Mouse (Mus musculus): ENCODE measurements around the gene Gm5426. TPM values are rescaled to one million over a fixed set of nuclear protein-coding genes. Genes with fewer than 3 reads are reported as not detected.
"Not testable (repeated sequence)": the region's sequence is repeated elsewhere in the genome, so short reads cannot be mapped to it uniquely, and the experiment has no call there.

Gene Gm5426
- polyA plus RNA-seq (2016; fragmentation: Nextera tagmentation; extraction: Ambion mirVana): not detected in 2 replicates

- H3K27me3 ChIP-seq (ENCODE audit: low read depth, poor library complexity, severe bottlenecking); H3K36me3 ChIP-seq; H3K9me3 ChIP-seq (replicated peaks); H3K4me1 ChIP-seq; H3K27ac ChIP-seq; DNase-seq (ENCODE audit: low spot score); H3K4me3 ChIP-seq: not testable (repeated sequence)
- 96% methylated on average over 6 of the region's 6 CpGs for WGBS
These were observed at the start of gene Gm5426 for GRCm38 (mm10) chr10:96136451-96136850. Gene Gm5426 (plus strand): TSS chr10:96136603.

- no peak for DNase-seq (ENCODE audit: low spot score)
- Histone ChIP-seq H3K9me3 (replicated peaks) (no peaks in the 10 kb centered on the region), H3K27me3 (ENCODE audit: low read depth, poor library complexity, severe bottlenecking) (no peaks in the 10 kb centered on the region), H3K4me1 (no peaks in the 10 kb centered on the region), H3K27ac (no peak overlapping the region), H3K36me3 (no peaks in the 10 kb centered on the region), H3K4me3 (no peak overlapping the region)
- WGBS: 78% methylated on average over 1 of the region's 1 CpGs
These were observed 46.7 kb upstream of the Gm5426 start for GRCm38 (mm10) chr10:96089744-96090143.

- H3K27me3 ChIP-seq (ENCODE audit: low read depth, poor library complexity, severe bottlenecking): no peaks in the 10 kb centered on the region
- no peak overlapping the region for H3K4me3 ChIP-seq
- no peak overlapping the region for H3K27ac ChIP-seq
- H3K36me3 ChIP-seq: no peaks in the 10 kb centered on the region
- no peak for DNase-seq (ENCODE audit: low spot score)
- 88% methylated on average over 3 of the region's 3 CpGs for WGBS
- H3K9me3 ChIP-seq (replicated peaks): no peaks in the 10 kb centered on the region
- H3K4me1 ChIP-seq: no peaks in the 10 kb centered on the region
These were observed 46.0 kb upstream of the Gm5426 start for GRCm38 (mm10) chr10:96090388-96090787.

GRCm38 (mm10) chr10:96093890-96094531 is 42.4 kb upstream of the Gm5426 start:
- H3K4me3 ChIP-seq: no peak overlapping the region
- H3K36me3 ChIP-seq: no peaks in the 10 kb centered on the region
- 76% methylated on average over 2 of the region's 2 CpGs for WGBS
- no peaks in the 10 kb centered on the region for H3K27me3 ChIP-seq (ENCODE audit: low read depth, poor library complexity, severe bottlenecking)
- DNase-seq (ENCODE audit: low spot score): no peak
- H3K4me1 ChIP-seq: no peaks in the 10 kb centered on the region
- H3K9me3 ChIP-seq (replicated peaks): no peaks in the 10 kb centered on the region
- no peak overlapping the region for H3K27ac ChIP-seq

- 87% methylated on average over 2 of the region's 2 CpGs for WGBS
These were observed 41.8 kb upstream of the Gm5426 start for GRCm38 (mm10) chr10:96094559-96094958.

GRCm38 (mm10) chr10:96096730-96097129 is 39.7 kb upstream of the Gm5426 start:
- H3K27ac ChIP-seq: no peak overlapping the region
- H3K27me3 ChIP-seq (ENCODE audit: low read depth, poor library complexity, severe bottlenecking): no peaks in the 10 kb centered on the region
- H3K9me3 ChIP-seq (replicated peaks): no peaks in the 10 kb centered on the region
- DNase-seq (ENCODE audit: low spot score): no peak
- H3K4me1 ChIP-seq: no peaks in the 10 kb centered on the region
- no peak overlapping the region for H3K4me3 ChIP-seq
- 89% methylated on average over 7 of the region's 7 CpGs for WGBS
- no peaks in the 10 kb centered on the region for H3K36me3 ChIP-seq

More at GRCm38 (mm10) chr10:96094559-96094958, 41.8 kb upstream of the Gm5426 start:
- no peak overlapping the region for H3K27ac ChIP-seq
- no peaks in the 10 kb centered on the region for H3K27me3 ChIP-seq (ENCODE audit: low read depth, poor library complexity, severe bottlenecking)
- DNase-seq (ENCODE audit: low spot score): no peak
- no peak overlapping the region for H3K4me3 ChIP-seq
- H3K36me3 ChIP-seq: no peaks in the 10 kb centered on the region
- H3K9me3 ChIP-seq (replicated peaks): no peaks in the 10 kb centered on the region
- no peaks in the 10 kb centered on the region for H3K4me1 ChIP-seq

- H3K4me1 ChIP-seq: no peaks in the 10 kb centered on the region
- no peak overlapping the region for H3K4me3 ChIP-seq
- no peaks in the 10 kb centered on the region for H3K27me3 ChIP-seq (ENCODE audit: low read depth, poor library complexity, severe bottlenecking)
- H3K9me3 ChIP-seq (replicated peaks): no peaks in the 10 kb centered on the region
- no peak overlapping the region for H3K27ac ChIP-seq
- H3K36me3 ChIP-seq: no peaks in the 10 kb centered on the region
- 84% methylated on average over 4 of the region's 4 CpGs for WGBS
- no peak for DNase-seq (ENCODE audit: low spot score)
These were observed 35.4 kb upstream of the Gm5426 start for GRCm38 (mm10) chr10:96101035-96101434.

GRCm38 (mm10) chr10:96104158-96104557 is 32.2 kb upstream of the Gm5426 start:
- Histone ChIP-seq H3K4me3 (no peak overlapping the region), H3K27me3 (ENCODE audit: low read depth, poor library complexity, severe bottlenecking) (no peaks in the 10 kb centered on the region), H3K4me1 (no peaks in the 10 kb centered on the region), H3K27ac (no peak overlapping the region), H3K9me3 (replicated peaks) (no peaks in the 10 kb centered on the region), H3K36me3 (no peaks in the 10 kb centered on the region)
- WGBS: 51% methylated on average over 3 of the region's 3 CpGs
- DNase-seq (ENCODE audit: low spot score): no peak

GRCm38 (mm10) chr10:96104624-96105023 is 31.8 kb upstream of the Gm5426 start:
- H3K27me3 ChIP-seq (ENCODE audit: low read depth, poor library complexity, severe bottlenecking): no peaks in the 10 kb centered on the region
- DNase-seq (ENCODE audit: low spot score): no peak
- no peak overlapping the region for H3K27ac ChIP-seq
- H3K4me1 ChIP-seq: no peaks in the 10 kb centered on the region
- H3K9me3 ChIP-seq (replicated peaks): no peaks in the 10 kb centered on the region
- no peaks in the 10 kb centered on the region for H3K36me3 ChIP-seq
- WGBS: 92% methylated on average over 4 of the region's 4 CpGs
- H3K4me3 ChIP-seq: no peak overlapping the region

- Histone ChIP-seq H3K27ac (no peak overlapping the region), H3K4me3 (no peak overlapping the region), H3K9me3 (replicated peaks) (no peaks in the 10 kb centered on the region), H3K4me1 (no peaks in the 10 kb centered on the region), H3K27me3 (ENCODE audit: low read depth, poor library complexity, severe bottlenecking) (no peaks in the 10 kb centered on the region), H3K36me3 (no peaks in the 10 kb centered on the region)
- 92% methylated on average over 2 of the region's 2 CpGs for WGBS
- no peak for DNase-seq (ENCODE audit: low spot score)
These were observed 31.3 kb upstream of the Gm5426 start for GRCm38 (mm10) chr10:96105124-96105523.

GRCm38 (mm10) chr10:96106972-96107720 is 29.3 kb upstream of the Gm5426 start:
- no peak for DNase-seq (ENCODE audit: low spot score)

GRCm38 (mm10) chr10:96107825-96108224 is 28.6 kb upstream of the Gm5426 start:
- Histone ChIP-seq H3K4me3 (no peak overlapping the region), H3K36me3 (no peaks in the 10 kb centered on the region), H3K27ac (no peak overlapping the region), H3K9me3 (replicated peaks) (no peaks in the 10 kb centered on the region), H3K27me3 (ENCODE audit: low read depth, poor library complexity, severe bottlenecking) (no peaks in the 10 kb centered on the region), H3K4me1 (no peaks in the 10 kb centered on the region)
- 77% methylated on average over 1 of the region's 1 CpGs for WGBS
- no peak for DNase-seq (ENCODE audit: low spot score)

More at GRCm38 (mm10) chr10:96106972-96107720, 29.3 kb upstream of the Gm5426 start:
- no peaks in the 10 kb centered on the region for H3K36me3 ChIP-seq
- no peak overlapping the region for H3K4me3 ChIP-seq
- no peaks in the 10 kb centered on the region for H3K27me3 ChIP-seq (ENCODE audit: low read depth, poor library complexity, severe bottlenecking)
- H3K4me1 ChIP-seq: no peaks in the 10 kb centered on the region
- H3K27ac ChIP-seq: no peak overlapping the region
- 72% methylated on average over 4 of the region's 4 CpGs for WGBS
- H3K9me3 ChIP-seq (replicated peaks): no peaks in the 10 kb centered on the region

GRCm38 (mm10) chr10:96115325-96115724 is 21.1 kb upstream of the Gm5426 start:
- Histone ChIP-seq H3K27me3 (ENCODE audit: low read depth, poor library complexity, severe bottlenecking) (no peaks in the 10 kb centered on the region), H3K36me3 (no peaks in the 10 kb centered on the region), H3K4me1 (no peaks in the 10 kb centered on the region), H3K9me3 (replicated peaks) (no peaks in the 10 kb centered on the region), H3K4me3 (no peak overlapping the region), H3K27ac (no peak overlapping the region)
- WGBS: 78% methylated on average over 3 of the region's 3 CpGs
- DNase-seq (ENCODE audit: low spot score): no peak
